Mouse (Mus musculus) right cerebral cortex, postnatal 36 days (tissue): Measurements from ENCODE around the gene Rem2.

Source experiments
- DNase-seq, 2 experiments: peaks; one replicate each; pipeline ENCODE4 v3.0.0; 2022; ENCODE audit warnings: low spot score in 2 of 2, mixed read lengths in 1 of 2

Rem2 gene

GRCm38 (mm10) chr14:54475941-54476844 is at the start of gene Rem2:
Rem2 (plus strand) TSS chr14:54476100.
- peak in 1 of 2 experiments; percentile 69 for DNase-seq

GRCm38 (mm10) chr14:54426689-54427398 is 49.1 kb upstream of the Rem2 start, which contains the start of gene Mrpl52:
Mrpl52 (plus strand) TSS chr14:54426909.
- DNase-seq: peak; percentile 88 to 89

- no peak for DNase-seq
These were observed 48.2 kb upstream of the Rem2 start for GRCm38 (mm10) chr14:54427696-54428095.

GRCm38 (mm10) chr14:54428421-54428820 is 47.5 kb upstream of the Rem2 start:
- DNase-seq: no peak

GRCm38 (mm10) chr14:54429332-54430093 is 46.4 kb upstream of the Rem2 start:
- DNase-seq: no peak

GRCm38 (mm10) chr14:54430406-54431145 is 45.3 kb upstream of the Rem2 start:
- DNase-seq: no peak

GRCm38 (mm10) chr14:54431334-54432077 is 44.4 kb upstream of the Rem2 start, which contains the start of gene Mmp14:
Mmp14 (plus strand) TSS chr14:54431612.
- peak; percentile 16 to 20 for DNase-seq

GRCm38 (mm10) chr14:54432078-54432836 is 43.6 kb upstream of the Rem2 start:
- no peak for DNase-seq

- DNase-seq: no peak
These were observed 42.8 kb upstream of the Rem2 start for GRCm38 (mm10) chr14:54432837-54433830.

GRCm38 (mm10) chr14:54433941-54434531 is 41.9 kb upstream of the Rem2 start:
- DNase-seq: no peak

GRCm38 (mm10) chr14:54435194-54435918 is 40.5 kb upstream of the Rem2 start:
- DNase-seq: no peak

- DNase-seq: no peak
These were observed 36.7 kb upstream of the Rem2 start for GRCm38 (mm10) chr14:54439155-54439554.

- DNase-seq: no peak
These were observed 36.3 kb upstream of the Rem2 start for GRCm38 (mm10) chr14:54439610-54440009.

- no peak for DNase-seq
These were observed 35.4 kb upstream of the Rem2 start for GRCm38 (mm10) chr14:54440538-54440937.

GRCm38 (mm10) chr14:54441365-54441764 is 34.5 kb upstream of the Rem2 start:
- DNase-seq: no peak

- DNase-seq: no peak
These were observed 33.4 kb upstream of the Rem2 start for GRCm38 (mm10) chr14:54442548-54442947.

GRCm38 (mm10) chr14:54443196-54443595 is 32.7 kb upstream of the Rem2 start:
- no peak for DNase-seq
